Mouse (Mus musculus): ENCODE data around the gene Dbnl. TPM values are rescaled to one million over a fixed set of nuclear protein-coding genes. Genes with fewer than 3 reads are reported as not detected.
"Not testable (repeated sequence)": the region's sequence is repeated elsewhere in the genome, so short reads cannot be mapped to it uniquely, and the experiment has no call there.

The Dbnl gene
- polyA plus RNA-seq, 1 experiment from 2014 or later: 133 TPM

- Histone ChIP-seq H3K36me3 (replicated peaks; ENCODE audit: control insufficient read depth, insufficient read depth) (peaks cover 43% of the 10 kb centered on the region), H3K9ac (no peak overlapping the region), H3K4me3 (replicated peaks; ENCODE audit: low read length) (no peak overlapping the region), H3K9me3 (ENCODE audit: control insufficient read depth, low read length) (no peaks in the 10 kb centered on the region), H3K27ac (no peak overlapping the region), H3K4me1 (replicated peaks; ENCODE audit: control insufficient read depth, insufficient read depth, low read length) (no peaks in the 10 kb centered on the region; the same call in 1 of the 2 replicates), H3K4me2 (replicated peaks) (no peak overlapping the region), H3K27me3 (ENCODE audit: control insufficient read depth, insufficient read depth, low read length) (no peaks in the 10 kb centered on the region)
- ATAC-seq (ENCODE audit: low FRiP score): peak; percentile 16; the same call in 1 of the 2 replicates
- 74% methylated on average over 12 of the region's 12 CpGs for WGBS
- DNase-seq (ENCODE audit: low spot score): no peak
Measured at GRCm38 (mm10) chr11:5802005-5802404, 13.7 kb downstream of the Dbnl start.

DNA sequence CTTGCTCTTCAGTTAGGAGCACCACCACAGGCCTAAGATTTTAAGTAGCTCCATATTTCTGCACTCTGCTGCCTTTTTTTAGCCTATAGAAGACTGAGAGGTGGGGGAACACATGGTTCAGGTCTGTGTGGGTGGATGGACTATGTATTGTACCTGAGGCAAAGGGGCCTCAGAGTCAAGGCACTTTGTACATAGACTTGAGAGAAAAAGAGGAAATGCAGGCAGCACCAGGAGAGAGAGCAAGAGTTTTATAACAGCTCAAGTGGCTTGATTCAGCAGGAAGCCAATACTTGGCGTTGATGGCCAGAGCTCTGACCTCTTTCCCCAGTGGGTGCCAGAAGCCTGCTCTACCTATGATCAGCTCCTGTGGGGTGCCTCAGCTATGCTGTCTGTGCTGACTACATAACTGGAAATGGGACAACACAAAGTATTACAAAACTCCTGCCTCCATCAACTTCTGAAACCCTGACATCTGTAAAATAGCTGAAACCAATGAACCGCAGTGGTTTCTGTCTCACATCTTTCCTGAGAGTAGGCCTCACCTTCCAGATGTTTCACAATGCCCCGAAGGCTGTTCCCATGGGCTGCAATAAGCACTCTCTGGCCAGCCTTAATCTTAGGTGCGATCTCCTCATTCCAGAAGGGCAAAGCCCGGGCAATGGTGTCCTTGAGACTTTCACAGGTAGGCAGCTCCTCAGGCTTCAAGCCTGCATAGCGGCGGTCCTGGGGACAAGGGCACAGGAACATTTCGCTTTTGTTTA lies 14.3 kb downstream of the Dbnl start:
- Histone ChIP-seq H3K4me3 (replicated peaks; ENCODE audit: low read length) (no peak overlapping the region), H3K9ac (no peak overlapping the region), H3K4me2 (replicated peaks) (no peak overlapping the region), H3K4me1 (replicated peaks; ENCODE audit: control insufficient read depth, insufficient read depth, low read length) (no peaks in the 10 kb centered on the region; the same call in 1 of the 2 replicates), H3K36me3 (replicated peaks; ENCODE audit: control insufficient read depth, insufficient read depth) (peaks cover 37% of the 10 kb centered on the region), H3K9me3 (ENCODE audit: control insufficient read depth, low read length) (no peaks in the 10 kb centered on the region), H3K27ac (no peak overlapping the region), H3K27me3 (ENCODE audit: control insufficient read depth, insufficient read depth, low read length) (no peaks in the 10 kb centered on the region)
- 87% methylated on average over 8 of the region's 8 CpGs for WGBS
- ATAC-seq (ENCODE audit: low FRiP score) (no peak), DNase-seq (ENCODE audit: low spot score) (no peak)

DNA sequence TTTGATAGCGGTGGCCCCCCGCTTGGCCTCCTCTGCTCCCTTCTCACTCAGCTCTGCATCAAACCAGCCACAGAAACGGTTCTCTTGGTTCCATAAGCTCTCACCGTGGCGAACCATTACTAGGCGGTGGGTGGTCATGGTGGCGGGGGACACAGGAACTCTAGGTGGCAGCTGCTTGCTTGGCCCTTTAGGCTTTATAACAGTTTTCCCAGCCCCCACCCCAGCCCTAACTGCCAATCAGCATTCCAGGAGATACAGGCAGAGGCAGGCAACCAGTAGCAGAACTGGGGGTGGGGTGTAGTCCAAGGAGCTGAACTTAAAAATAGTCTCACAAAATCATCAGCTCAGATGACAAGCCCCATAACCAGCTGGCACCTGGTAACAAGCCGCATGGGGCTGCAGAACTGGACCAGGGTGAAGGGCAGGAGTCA lies 15.3 kb downstream of the Dbnl start, which contains the start of gene Pgam2:
TSS of gene Pgam2 (minus strand) at position 183 of the 431 bp plus-strand sequence.
- no peak within 1 kb of the TSS for H3K9ac ChIP-seq
- no peaks in the 10 kb centered on the region for H3K27me3 ChIP-seq (ENCODE audit: control insufficient read depth, insufficient read depth, low read length)
- H3K9me3 ChIP-seq (ENCODE audit: control insufficient read depth, low read length): no peaks in the 10 kb centered on the region
- H3K27ac ChIP-seq: no peak within 1 kb of the TSS
- no peak within 1 kb of the TSS for H3K4me2 ChIP-seq (replicated peaks)
- no peaks in the 10 kb centered on the region; the same call in 1 of the 2 replicates for H3K4me1 ChIP-seq (replicated peaks; ENCODE audit: control insufficient read depth, insufficient read depth, low read length)
- H3K36me3 ChIP-seq (replicated peaks; ENCODE audit: control insufficient read depth, insufficient read depth): peaks cover 28% of the 10 kb centered on the region
- H3K4me3 ChIP-seq (replicated peaks; ENCODE audit: low read length): no peak within 1 kb of the TSS
- DNase-seq (ENCODE audit: low spot score): no peak
- peak; percentile 19 for ATAC-seq (ENCODE audit: low FRiP score)
- 51% methylated on average over 8 of the region's 8 CpGs for WGBS

DNA sequence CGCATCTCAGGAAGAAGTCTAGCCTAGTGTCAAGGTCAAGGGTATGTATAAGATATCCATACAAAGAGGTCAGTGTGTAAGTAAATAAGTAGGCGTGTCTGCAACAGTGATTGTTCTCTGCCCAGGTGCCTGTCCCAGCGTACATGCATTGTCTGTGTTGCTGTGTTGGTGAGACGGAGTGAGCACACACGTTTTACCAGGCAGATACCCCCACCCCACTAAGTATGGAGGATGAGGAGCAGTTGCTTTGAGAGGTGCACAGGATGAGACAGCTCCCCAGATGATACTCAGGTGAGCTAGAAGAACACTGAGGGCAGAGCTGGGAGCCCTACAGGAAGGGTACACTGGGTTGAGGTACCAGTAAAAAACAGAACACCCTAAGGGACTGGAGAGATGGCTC lies 15.9 kb downstream of the Dbnl start:
- Histone ChIP-seq H3K9ac (no peak overlapping the region), H3K4me2 (replicated peaks) (no peak overlapping the region), H3K4me3 (replicated peaks; ENCODE audit: low read length) (no peak overlapping the region), H3K27me3 (ENCODE audit: control insufficient read depth, insufficient read depth, low read length) (no peaks in the 10 kb centered on the region), H3K27ac (no peak overlapping the region), H3K36me3 (replicated peaks; ENCODE audit: control insufficient read depth, insufficient read depth) (peaks cover 21% of the 10 kb centered on the region), H3K9me3 (ENCODE audit: control insufficient read depth, low read length) (no peaks in the 10 kb centered on the region), H3K4me1 (replicated peaks; ENCODE audit: control insufficient read depth, insufficient read depth, low read length) (no peaks in the 10 kb centered on the region; the same call in 1 of the 2 replicates)
- ATAC-seq (ENCODE audit: low FRiP score) (no peak), DNase-seq (ENCODE audit: low spot score) (no peak)
- 84% methylated on average over 5 of the region's 5 CpGs for WGBS

- no peak for ATAC-seq (ENCODE audit: low FRiP score)
- WGBS: 91% methylated on average over 3 of the region's 3 CpGs
Measured at GRCm38 (mm10) chr11:5805711-5806110, 17.4 kb downstream of the Dbnl start.

GRCm38 (mm10) chr11:5807956-5808355 lies 19.7 kb downstream of the Dbnl start:
- Histone ChIP-seq H3K9ac (no peak overlapping the region), H3K27ac (no peak overlapping the region), H3K27me3 (ENCODE audit: control insufficient read depth, insufficient read depth, low read length) (no peaks in the 10 kb centered on the region), H3K36me3 (replicated peaks; ENCODE audit: control insufficient read depth, insufficient read depth) (no peaks in the 10 kb centered on the region), H3K4me3 (replicated peaks; ENCODE audit: low read length) (no peak overlapping the region), H3K4me2 (replicated peaks) (no peak overlapping the region), H3K4me1 (replicated peaks; ENCODE audit: control insufficient read depth, insufficient read depth, low read length) (no peaks in the 10 kb centered on the region; the same call in 1 of the 2 replicates), H3K9me3 (ENCODE audit: control insufficient read depth, low read length) (no peaks in the 10 kb centered on the region)
- ATAC-seq (ENCODE audit: low FRiP score) (no peak), DNase-seq (ENCODE audit: low spot score) (no peak)
- WGBS: 86% methylated on average over 9 of the region's 9 CpGs

More at GRCm38 (mm10) chr11:5805711-5806110, 17.4 kb downstream of the Dbnl start:
- no peak overlapping the region for H3K4me3 ChIP-seq (replicated peaks; ENCODE audit: low read length)
- H3K9me3 ChIP-seq (ENCODE audit: control insufficient read depth, low read length): no peaks in the 10 kb centered on the region
- H3K36me3 ChIP-seq (replicated peaks; ENCODE audit: control insufficient read depth, insufficient read depth): peaks cover 6% of the 10 kb centered on the region
- H3K27ac ChIP-seq: no peak overlapping the region
- no peak overlapping the region for H3K4me2 ChIP-seq (replicated peaks)
- no peaks in the 10 kb centered on the region for H3K27me3 ChIP-seq (ENCODE audit: control insufficient read depth, insufficient read depth, low read length)
- no peak overlapping the region for H3K9ac ChIP-seq
- no peak for DNase-seq (ENCODE audit: low spot score)
- H3K4me1 ChIP-seq (replicated peaks; ENCODE audit: control insufficient read depth, insufficient read depth, low read length): no peaks in the 10 kb centered on the region; the same call in 1 of the 2 replicates

- 88% methylated on average over 4 of the region's 4 CpGs for WGBS
- H3K9ac ChIP-seq; ATAC-seq (ENCODE audit: low FRiP score); H3K36me3 ChIP-seq (replicated peaks; ENCODE audit: control insufficient read depth, insufficient read depth); H3K9me3 ChIP-seq (ENCODE audit: control insufficient read depth, low read length); H3K27me3 ChIP-seq (ENCODE audit: control insufficient read depth, insufficient read depth, low read length); DNase-seq (ENCODE audit: low spot score); H3K27ac ChIP-seq; H3K4me1 ChIP-seq (replicated peaks; ENCODE audit: control insufficient read depth, insufficient read depth, low read length); H3K4me2 ChIP-seq (replicated peaks); H3K4me3 ChIP-seq (replicated peaks; ENCODE audit: low read length): not testable (repeated sequence)
Measured at GRCm38 (mm10) chr11:5809487-5809886, 21.2 kb downstream of the Dbnl start.

DNA sequence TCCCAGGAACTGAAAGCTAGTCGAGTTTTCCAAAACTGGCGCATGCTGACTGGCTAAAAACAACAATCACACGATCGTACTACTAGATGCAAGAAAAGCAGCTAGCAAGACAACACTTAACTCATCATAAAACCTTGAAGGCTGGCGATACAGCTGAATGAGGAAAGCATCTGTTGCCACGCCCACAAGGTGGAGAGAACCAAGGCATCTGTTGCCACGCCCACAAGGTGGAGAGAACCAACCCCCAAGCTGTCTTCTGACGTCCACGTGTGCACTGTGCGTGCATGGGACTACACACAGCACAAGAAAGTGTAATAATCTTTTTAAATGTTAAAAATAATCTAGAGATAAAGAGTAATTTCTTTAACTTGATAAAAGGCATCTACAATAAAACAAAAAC lies 25.1 kb downstream of the Dbnl start:
- Histone ChIP-seq H3K4me3 (replicated peaks; ENCODE audit: low read length) (no peak overlapping the region), H3K36me3 (replicated peaks; ENCODE audit: control insufficient read depth, insufficient read depth) (no peaks in the 10 kb centered on the region), H3K4me2 (replicated peaks) (no peak overlapping the region), H3K9me3 (ENCODE audit: control insufficient read depth, low read length) (no peaks in the 10 kb centered on the region), H3K27me3 (ENCODE audit: control insufficient read depth, insufficient read depth, low read length) (no peaks in the 10 kb centered on the region), H3K27ac (no peak overlapping the region), H3K4me1 (replicated peaks; ENCODE audit: control insufficient read depth, insufficient read depth, low read length) (no peaks in the 10 kb centered on the region), H3K9ac (no peak overlapping the region)
- WGBS: 78% methylated on average over 10 of the region's 10 CpGs
- no peak for ATAC-seq (ENCODE audit: low FRiP score)
- no peak for DNase-seq (ENCODE audit: low spot score)

DNA sequence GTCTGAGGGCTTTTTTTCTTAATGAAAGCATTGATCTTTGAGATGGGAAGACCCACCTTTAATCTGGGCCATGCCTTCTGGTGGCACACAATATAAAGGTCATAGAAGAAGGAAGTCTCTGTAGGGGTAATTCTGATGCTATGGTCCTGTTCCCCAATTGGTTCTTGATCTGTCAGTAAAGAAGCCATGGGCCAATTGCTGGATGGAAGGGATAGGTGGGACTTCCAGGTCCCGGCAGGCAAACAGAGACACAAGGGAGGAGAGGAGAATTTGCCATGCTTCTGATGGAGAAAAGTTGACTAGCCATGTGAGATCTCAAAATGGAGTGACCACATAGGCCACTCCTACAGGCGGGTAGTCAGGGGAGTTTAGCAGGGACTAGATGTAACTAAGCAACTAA lies 30.9 kb downstream of the Dbnl start:
- no peaks in the 10 kb centered on the region for H3K9me3 ChIP-seq (ENCODE audit: control insufficient read depth, low read length)
- H3K27me3 ChIP-seq (ENCODE audit: control insufficient read depth, insufficient read depth, low read length): no peaks in the 10 kb centered on the region
- H3K4me3 ChIP-seq (replicated peaks; ENCODE audit: low read length): no peak overlapping the region
- no peaks in the 10 kb centered on the region for H3K36me3 ChIP-seq (replicated peaks; ENCODE audit: control insufficient read depth, insufficient read depth)
- no peak for ATAC-seq (ENCODE audit: low FRiP score)
- no peak overlapping the region for H3K4me2 ChIP-seq (replicated peaks)
- WGBS: 62% methylated on average over 2 of the region's 2 CpGs
- H3K27ac ChIP-seq: no peak overlapping the region
- no peak overlapping the region for H3K9ac ChIP-seq
- H3K4me1 ChIP-seq (replicated peaks; ENCODE audit: control insufficient read depth, insufficient read depth, low read length): no peaks in the 10 kb centered on the region
- no peak for DNase-seq (ENCODE audit: low spot score)

Data from hindbrain, embryonic 14.5 days (tissue).